Mouse (Mus musculus): Measurements from ENCODE around the gene Mia. TPM values are rescaled to one million over a fixed set of nuclear protein-coding genes. Genes with fewer than 3 reads are reported as not detected.

Gene Mia
- polyA plus RNA-seq (2017; shearing (Covaris generic)) = not detected

DNA sequence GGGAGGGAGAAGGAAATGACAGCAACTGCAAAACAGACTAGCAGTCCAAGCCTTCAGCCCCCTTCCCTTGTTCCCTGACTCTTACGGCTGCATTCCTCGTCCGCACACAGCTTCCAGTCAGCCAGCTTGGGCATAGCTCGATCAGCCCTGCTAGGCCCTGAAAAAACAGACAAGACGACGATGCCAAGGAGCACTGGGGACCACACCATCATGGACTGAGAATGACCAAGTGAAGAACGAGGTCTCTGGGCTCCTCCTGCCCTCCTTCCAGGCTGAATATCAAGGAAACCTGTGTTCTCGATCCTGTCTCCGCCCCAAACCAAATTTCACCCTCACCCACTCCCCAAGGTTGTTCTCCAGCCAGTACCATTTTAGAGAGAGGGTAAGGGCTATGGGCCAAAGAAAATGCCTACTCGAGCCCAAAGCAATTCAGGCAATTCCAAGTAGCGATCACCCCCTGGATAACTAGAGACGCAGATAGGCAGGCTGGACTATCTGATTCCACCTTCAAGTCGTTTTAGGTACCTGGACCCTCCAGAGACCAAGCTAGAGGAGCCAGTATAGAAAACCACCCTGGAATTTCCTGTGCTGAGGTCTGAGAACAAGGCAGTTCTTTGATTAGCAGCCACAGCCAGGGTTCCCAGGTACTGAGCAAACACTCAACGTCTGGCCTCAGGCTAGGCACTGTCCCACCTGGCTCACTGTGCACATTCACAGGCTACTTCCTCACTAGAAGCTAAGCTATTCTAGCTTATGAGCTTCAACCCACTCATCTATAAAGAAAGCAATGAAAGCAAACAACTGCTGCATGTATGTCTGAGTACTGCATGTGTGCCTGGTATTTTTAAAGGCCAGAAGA lies at the start of gene Mia, which contains the start of gene Gm21983:
Mia (minus strand) TSS at position 321 of the 859 bp plus-strand sequence.
Gm21983 (minus strand) TSS at position 250 of the 859 bp plus-strand sequence.

DNA sequence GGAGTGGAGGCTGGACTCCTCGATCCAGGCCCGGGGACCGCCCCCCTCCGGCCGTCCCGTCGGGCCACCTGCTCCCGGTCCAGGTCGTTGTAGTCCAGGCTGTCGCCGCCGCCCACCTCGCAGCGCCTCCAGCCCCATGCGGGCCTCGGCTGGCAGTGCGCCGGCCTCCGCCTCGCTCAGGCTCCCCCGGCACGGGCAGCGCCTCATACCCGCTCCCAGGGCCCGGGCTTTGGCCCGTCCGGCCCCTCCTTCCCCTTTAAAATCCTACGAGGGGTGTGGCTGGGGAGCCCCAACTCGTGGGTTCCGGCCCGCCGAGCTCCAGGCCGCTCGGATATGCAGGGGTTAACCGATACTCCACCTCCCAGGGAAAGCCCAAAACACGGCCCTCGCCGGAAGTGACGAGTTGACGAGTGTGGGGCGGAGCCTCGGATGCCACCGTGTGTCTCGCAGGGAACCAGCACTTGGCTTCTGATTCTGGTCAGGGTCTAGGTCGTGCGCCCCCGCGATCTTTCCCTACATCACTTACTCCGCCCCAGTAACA lies 47.4 kb upstream of the Mia start, which contains the start of gene Itpkc:
Itpkc (minus strand) TSS at position 381 of the 541 bp plus-strand sequence.

GRCm38 (mm10) chr7:27195681-27196611 lies 15.0 kb upstream of the Mia start, which contains the start of the genes BC024978 and Snrpa:
BC024978 (plus strand) TSS chr7:27195781.
Snrpa (minus strand) TSS chr7:27196271.

DNA sequence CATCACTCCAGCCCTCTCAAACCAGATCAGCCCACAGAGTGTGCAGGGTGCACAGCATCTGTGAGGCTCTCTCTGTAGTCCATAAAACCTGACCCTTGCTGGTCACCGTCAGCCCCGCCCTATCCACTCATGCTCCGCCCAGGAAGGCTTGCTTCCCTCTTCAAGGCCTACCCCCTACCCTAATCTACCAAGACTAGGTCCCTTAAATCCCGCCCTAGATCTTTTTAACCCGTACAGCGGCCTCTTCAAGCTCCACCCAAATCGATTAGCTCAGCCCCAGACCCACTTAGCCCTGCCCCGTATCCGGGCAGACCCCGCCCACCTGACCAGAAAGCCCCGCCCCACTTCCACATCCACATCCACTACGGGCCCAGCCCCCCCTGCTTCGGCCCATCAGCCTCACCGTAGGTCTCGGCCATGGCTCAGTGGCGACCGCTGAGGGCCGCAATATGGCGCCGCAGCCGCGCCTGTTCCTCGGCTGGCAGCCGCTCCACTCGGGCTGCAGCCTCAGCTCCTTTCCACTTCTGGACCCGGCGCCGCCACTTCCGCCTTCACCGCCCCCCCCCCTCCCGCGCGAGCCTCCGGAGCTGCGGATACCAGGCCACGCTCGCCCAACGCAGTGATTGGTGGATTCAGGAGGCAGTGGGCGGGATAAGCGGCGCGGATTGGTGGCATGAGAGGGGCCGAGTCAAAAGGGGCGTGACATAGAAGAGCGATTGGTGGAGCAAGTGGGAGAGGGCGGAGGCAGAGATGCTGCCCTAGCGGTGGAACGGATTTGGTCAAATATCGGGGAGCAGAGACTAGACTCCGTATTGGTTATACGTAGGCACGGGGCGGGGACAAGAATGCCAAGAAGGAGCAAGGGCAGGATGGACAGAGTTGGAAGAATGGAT lies 2.4 kb downstream of the Mia start, which contains the start of gene Rab4b:
Rab4b (minus strand) TSS at position 573 of the 893 bp plus-strand sequence.

GRCm38 (mm10) chr7:27166614-27167474 lies 14.1 kb downstream of the Mia start, which contains the start of gene Egln2:
Egln2 (minus strand) TSS chr7:27166802.

DNA sequence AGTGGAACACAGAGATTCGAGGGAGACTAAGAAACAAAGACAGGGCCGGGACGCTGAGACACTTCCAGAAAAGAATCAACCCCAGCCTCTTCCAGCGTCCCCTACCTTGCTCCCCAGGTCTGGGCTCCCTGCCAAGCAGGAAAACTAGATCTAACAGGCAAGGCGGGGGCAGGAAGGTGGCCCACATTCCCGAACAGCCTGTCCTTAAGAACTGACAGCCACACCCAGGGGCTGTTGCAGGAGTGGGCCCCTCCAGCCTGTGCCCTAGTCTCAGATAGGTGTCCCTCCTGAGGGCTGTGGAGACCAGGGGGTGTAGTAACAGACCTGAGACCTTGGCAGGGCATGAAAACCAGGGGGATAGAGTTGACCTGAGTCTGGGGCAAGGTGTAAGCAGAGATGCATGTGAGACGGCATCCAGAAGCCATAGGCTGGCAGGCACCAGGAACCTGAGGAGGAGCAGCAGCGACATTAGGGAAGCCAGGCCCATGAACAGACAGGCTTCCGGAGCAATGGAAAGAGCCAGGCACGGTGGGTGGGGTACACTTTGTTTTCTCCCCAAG lies 27.7 kb downstream of the Mia start, which contains the start of gene Cyp2t4:
Cyp2t4 (plus strand) TSS at position 510 of the 560 bp plus-strand sequence.

Other genes with a start within 250 kb of the Mia start
- gene Cyp2a22, start 241.8 kb downstream of the Mia start, polyA plus RNA-seq (2017; shearing (Covaris generic)) = not detected
- gene Cyp2a12, start 152.1 kb downstream of the Mia start, polyA plus RNA-seq (2017; shearing (Covaris generic)) = not detected
- not detected for gene Cyp2f2, start 61.2 kb downstream of the Mia start, polyA plus RNA-seq (2017; shearing (Covaris generic))
- 0.12 TPM for gene Cyp2t4, start 27.4 kb downstream of the Mia start, polyA plus RNA-seq (2017; shearing (Covaris generic))
- gene Egln2, start 14.4 kb downstream of the Mia start, polyA plus RNA-seq (2017; shearing (Covaris generic)) = 75.4 TPM
- gene Rab4b, start 2.3 kb downstream of the Mia start, polyA plus RNA-seq (2017; shearing (Covaris generic)) = 160 TPM
- 1.5 TPM for gene Gm21983, start 71 bp downstream of the Mia start, polyA plus RNA-seq (2017; shearing (Covaris generic))
- 1.3 TPM for gene BC024978, start 14.6 kb upstream of the Mia start, polyA plus RNA-seq (2017; shearing (Covaris generic))
- 105 TPM for gene Snrpa, start 15.1 kb upstream of the Mia start, polyA plus RNA-seq (2017; shearing (Covaris generic))
- gene Itpkc, start 47.5 kb upstream of the Mia start, polyA plus RNA-seq (2017; shearing (Covaris generic)) = 13.9 TPM
- gene Coq8b, start 51.9 kb upstream of the Mia start, polyA plus RNA-seq (2017; shearing (Covaris generic)) = 22.8 TPM
- gene Numbl, start 77.3 kb upstream of the Mia start, polyA plus RNA-seq (2017; shearing (Covaris generic)) = 1.8 TPM
- gene Ltbp4, start 156.5 kb upstream of the Mia start, polyA plus RNA-seq (2017; shearing (Covaris generic)) = 1.1 TPM
- 78.9 TPM for gene Shkbp1, start 174.9 kb upstream of the Mia start, polyA plus RNA-seq (2017; shearing (Covaris generic))
- not detected for gene Gm20479, start 176.3 kb upstream of the Mia start, polyA plus RNA-seq (2017; shearing (Covaris generic))